Mouse (Mus musculus) spleen, postnatal 4 days (tissue): ENCODE measurements around the gene Myh2.

Source experiments
- DNase-seq, 2 experiments: peaks; one replicate each; pipeline ENCODE4 v3.0.0; 2022; ENCODE audit warnings: low spot score in 2 of 2

Myh2 gene

GRCm38 (mm10) chr11:67170727-67171126 lies at the start of gene Myh2:
TSS of gene Myh2 (plus strand) at chr11:67171027.
- DNase-seq: no peak

- DNase-seq: no peak
These were observed 45.9 kb upstream of the Myh2 start for GRCm38 (mm10) chr11:67124943-67125342.

DNA sequence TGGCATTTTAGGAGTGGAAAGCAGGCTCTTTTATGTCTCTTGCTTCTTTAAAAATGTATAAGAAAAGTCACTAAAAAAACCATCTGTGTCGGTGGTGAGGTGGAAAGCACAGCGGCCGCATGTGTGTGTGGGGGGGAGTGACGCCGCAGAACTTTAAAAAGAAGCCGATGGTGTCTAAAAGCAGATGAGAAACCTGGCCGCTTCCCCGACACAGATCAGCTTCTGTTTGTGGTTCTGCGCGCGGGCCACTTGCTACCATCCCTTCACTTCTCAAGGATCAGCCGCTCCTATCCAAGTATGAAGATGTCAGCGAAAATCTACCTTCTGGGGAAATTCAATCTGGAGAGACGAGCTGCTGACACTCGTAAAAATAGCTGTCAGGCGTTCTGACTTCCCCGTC lies 45.5 kb upstream of the Myh2 start:
- DNase-seq: no peak

GRCm38 (mm10) chr11:67133526-67133925 lies 37.3 kb upstream of the Myh2 start:
- no peak for DNase-seq

- no peak for DNase-seq
These were observed 36.2 kb upstream of the Myh2 start for GRCm38 (mm10) chr11:67134654-67135053.

GRCm38 (mm10) chr11:67135532-67135931 lies 35.3 kb upstream of the Myh2 start:
- DNase-seq: no peak

DNA sequence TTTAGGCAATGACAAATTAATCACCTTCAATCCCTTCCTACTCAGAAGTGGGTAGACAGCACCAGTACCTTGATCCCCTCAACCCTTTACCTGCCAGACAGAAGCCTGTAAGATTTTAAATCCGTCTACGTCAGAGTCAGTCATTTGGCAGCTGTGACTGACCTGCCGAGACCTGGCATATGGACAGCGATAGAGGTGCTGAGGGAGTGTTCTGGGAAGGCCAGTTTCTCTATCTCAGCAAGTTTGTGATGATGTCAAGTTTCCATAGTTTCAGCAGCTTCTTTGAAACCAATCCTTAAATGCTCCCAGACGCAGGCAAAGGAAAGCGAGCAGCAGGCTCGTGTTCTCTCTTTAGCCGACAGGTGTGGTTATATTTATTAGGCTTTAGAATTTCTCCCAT lies 31.3 kb upstream of the Myh2 start:
- no peak for DNase-seq

DNA sequence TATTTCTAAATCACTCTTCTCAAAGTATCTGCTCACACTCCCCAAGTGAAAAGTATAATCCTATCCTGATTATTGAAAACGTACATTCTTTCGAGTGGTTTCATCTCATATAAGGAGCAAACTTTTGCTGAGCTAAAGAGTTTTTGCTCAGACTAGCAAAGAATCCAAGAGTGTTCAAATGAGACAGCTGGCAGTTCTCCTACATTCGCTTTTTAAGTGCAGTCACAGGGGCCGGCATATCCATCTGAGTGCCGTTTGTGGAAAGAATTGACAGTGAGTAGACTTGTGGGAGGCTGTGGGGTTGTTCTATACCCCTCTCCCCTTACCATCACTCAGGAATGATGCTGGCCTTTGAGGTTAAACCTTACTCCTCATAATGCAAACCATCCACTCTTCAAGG lies 30.7 kb upstream of the Myh2 start:
- DNase-seq: no peak

- no peak for DNase-seq
These were observed 29.8 kb upstream of the Myh2 start for GRCm38 (mm10) chr11:67141031-67141430.

DNA sequence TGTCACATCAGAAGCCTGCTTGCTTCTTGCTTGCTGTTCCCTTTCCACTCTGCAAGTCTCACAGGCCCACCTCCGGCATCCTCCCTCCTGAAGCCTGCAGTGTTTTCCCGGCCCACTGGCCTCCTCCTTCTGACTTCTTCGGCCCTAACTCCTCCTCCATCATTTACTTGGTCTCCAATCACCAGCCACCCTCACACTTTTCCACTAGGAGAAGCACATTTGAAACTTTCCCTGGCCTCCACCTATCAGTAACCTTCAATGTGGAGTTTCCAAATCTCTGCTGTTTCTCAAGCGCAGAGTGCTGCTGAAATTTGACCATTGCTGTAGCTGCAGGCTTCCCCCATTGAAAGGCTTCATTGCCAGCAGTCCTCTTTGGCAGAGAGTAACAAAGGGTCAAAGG lies 28.8 kb upstream of the Myh2 start:
- DNase-seq: no peak

GRCm38 (mm10) chr11:67143065-67143464 lies 27.8 kb upstream of the Myh2 start:
- no peak for DNase-seq

DNA sequence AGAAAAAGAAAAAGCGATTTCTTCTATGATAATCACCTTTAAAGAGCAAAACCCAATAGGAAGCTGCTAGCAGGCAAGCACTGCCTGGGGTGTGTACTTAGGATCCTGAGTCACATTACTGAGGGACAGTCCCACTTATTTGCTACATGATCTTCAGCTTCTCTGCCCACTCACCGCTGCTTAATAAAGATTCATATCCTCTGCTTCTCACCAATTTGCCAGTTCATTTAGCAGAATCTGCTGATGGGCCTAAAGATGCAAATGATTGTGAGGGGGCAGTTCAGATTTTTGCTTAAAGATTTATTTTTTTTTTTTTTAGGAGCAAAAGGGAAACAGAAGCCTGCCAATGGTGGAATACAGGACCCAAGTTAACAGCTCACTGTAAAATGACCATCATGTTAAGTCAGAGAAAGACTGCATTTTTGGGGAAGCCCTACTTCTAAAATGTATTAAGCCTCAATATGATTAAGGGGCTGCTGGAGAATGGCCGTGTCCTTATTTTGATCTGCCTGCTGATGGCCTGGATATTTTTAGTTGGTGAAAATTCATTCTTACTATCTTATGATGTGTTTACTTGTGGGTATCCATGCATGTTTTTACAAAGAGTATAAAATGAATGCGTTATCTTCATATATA lies 26.8 kb upstream of the Myh2 start:
- no peak for DNase-seq

GRCm38 (mm10) chr11:67144559-67145265 lies 26.1 kb upstream of the Myh2 start:
- no peak for DNase-seq

- no peak for DNase-seq
These were observed 25.1 kb upstream of the Myh2 start for GRCm38 (mm10) chr11:67145482-67146408.

GRCm38 (mm10) chr11:67146409-67147282 lies 24.2 kb upstream of the Myh2 start:
- no peak for DNase-seq

- no peak for DNase-seq
These were observed 23.4 kb upstream of the Myh2 start for GRCm38 (mm10) chr11:67147283-67147921.

GRCm38 (mm10) chr11:67148286-67149012 lies 22.4 kb upstream of the Myh2 start:
- no peak for DNase-seq

DNA sequence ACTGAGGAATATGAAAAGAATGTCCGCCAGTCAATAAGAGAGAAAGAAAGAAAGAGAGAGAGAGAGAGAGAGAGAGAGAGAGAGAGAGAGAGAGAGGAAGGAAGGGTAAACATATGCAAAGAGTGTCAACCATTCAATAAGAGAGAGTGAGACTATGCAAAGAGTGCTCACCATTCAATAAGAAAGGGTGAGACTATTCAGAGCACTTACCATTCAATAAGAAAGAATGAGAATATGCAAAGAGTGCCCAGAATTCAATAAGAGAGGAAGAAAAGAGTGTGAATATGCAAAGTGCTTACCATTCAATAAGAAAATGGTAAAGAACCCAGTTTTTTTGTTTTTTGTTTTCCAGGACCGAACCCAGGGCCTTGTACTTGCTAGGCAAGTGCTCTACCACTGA lies 20.6 kb upstream of the Myh2 start:
- DNase-seq: no peak

- no peak for DNase-seq
These were observed 19.7 kb upstream of the Myh2 start for GRCm38 (mm10) chr11:67151159-67151558.
